Mouse (Mus musculus) forebrain, postnatal 0 days (tissue): ENCODE measurements around the gene Grm3. TPM values are rescaled to one million over a fixed set of nuclear protein-coding genes. Genes with fewer than 3 reads are reported as not detected.

ENCODE experiments used
- ATAC-seq: fragments of 200-750 bp; cut with Nextera tagmentation; 2 replicates; pipeline ENCODE4 v1.8.0; 2017; ENCODE audit warnings: mild to moderate bottlenecking, moderate library complexity
- DNase-seq: peaks from one replicate; pipeline ENCODE4 v3.0.0-alpha.2; 2015
- H3K27ac ChIP-seq: fragments of 300-500 bp; sonication (generic); 2 replicates; pipeline ENCODE4 v1.5.1; 2014; ENCODE audit warnings: low read depth, mild to moderate bottlenecking, antibody characterized with exemption, low read length, moderate library complexity, mixed read lengths
- H3K27me3 ChIP-seq: fragments of 300-500 bp; sonication (generic); 2 replicates; pipeline ENCODE4 v1.6.1; 2014; ENCODE audit warnings: mild to moderate bottlenecking, low read length, mixed read lengths; ENCODE audit not compliant: insufficient read depth
- H3K36me3 ChIP-seq: fragments of 300-500 bp; sonication (generic); 2 replicates; pipeline ENCODE4 v1.6.1; 2014; ENCODE audit warnings: mild to moderate bottlenecking, moderate library complexity; ENCODE audit not compliant: insufficient read depth
- H3K4me1 ChIP-seq: fragments of 300-500 bp; sonication (generic); 2 replicates; pipeline ENCODE4 v1.6.1; 2014; ENCODE audit warnings: antibody characterized with exemption; ENCODE audit not compliant: insufficient read depth
- H3K4me2 ChIP-seq: fragments of 300-500 bp; sonication (generic); 2 replicates; pipeline ENCODE4 v1.6.1; 2014; ENCODE audit warnings: low read depth, mild to moderate bottlenecking, moderate library complexity
- H3K4me3 ChIP-seq: fragments of 300-500 bp; sonication (generic); 2 replicates; pipeline ENCODE4 v1.5.1; 2014; ENCODE audit warnings: low read depth, low read length, mixed read lengths
- H3K9ac ChIP-seq: fragments of 300-500 bp; sonication (generic); 2 replicates; pipeline ENCODE4 v1.6.1; 2014; ENCODE audit warnings: mild to moderate bottlenecking
- H3K9me3 ChIP-seq: fragments of 300-500 bp; sonication (generic); 2 replicates; pipeline ENCODE4 v1.6.1; 2016; ENCODE audit warnings: low read length
- CTCF ChIP-seq: sonication (generic); IDR thresholded peaks from 2 replicates; pipeline ENCODE4 v1.5.1; 2016; ENCODE audit warnings: antibody characterized with exemption, control low read depth, low read depth
- WGBS: fragments of 180-500 bp; shearing (Covaris S2); extraction: QIAGEN DNeasy Blood & Tissue Kit; methylation state at CpG from one replicate; pipeline ENCODE4 v1.1.7; 2014; 5-methylcytosine and 5-hydroxymethylcytosine counted together
- polyA plus RNA-seq: library from polyadenylated mRNA; unstranded; fragments of >200 nt; fragmentation: Nextera tagmentation; extraction: Ambion mirVana; gene quantifications from 2 replicates; pipeline ENCODE4 v1.2.1, GENCODE M21; 2015
- total RNA-seq: library from RNA; depleted of rRNA; stranded (reverse); fragments of >200 nt; gene quantifications from 2 replicates; pipeline ENCODE4 v1.2.3, GENCODE M21; 2014

Grm3 gene
- total and polyA plus RNA-seq, 2 experiments from 2014 or later, result 66.5 to 105 TPM

- H3K9me3 ChIP-seq, result no peaks in the 10 kb centered on the region
- DNase-seq, result peak; percentile 58
- H3K4me3 ChIP-seq, result no peak overlapping the region
- peak; percentile 51; the same call in 1 of the 2 replicates for TF ChIP-seq CTCF
- ATAC-seq, result peak; percentile 47
- H3K4me1 ChIP-seq, result no peaks in the 10 kb centered on the region
- H3K36me3 ChIP-seq, result no peaks in the 10 kb centered on the region
- H3K27ac ChIP-seq, result no peak overlapping the region
- no peak overlapping the region for H3K9ac ChIP-seq
- H3K27me3 ChIP-seq, result no peaks in the 10 kb centered on the region
- H3K4me2 ChIP-seq, result no peak overlapping the region
- 9% methylated on average over 8 of the region's 8 CpGs for WGBS
These were observed 184.0 kb downstream of the Grm3 start for GRCm38 (mm10) chr5:9540822-9541557.

DNA sequence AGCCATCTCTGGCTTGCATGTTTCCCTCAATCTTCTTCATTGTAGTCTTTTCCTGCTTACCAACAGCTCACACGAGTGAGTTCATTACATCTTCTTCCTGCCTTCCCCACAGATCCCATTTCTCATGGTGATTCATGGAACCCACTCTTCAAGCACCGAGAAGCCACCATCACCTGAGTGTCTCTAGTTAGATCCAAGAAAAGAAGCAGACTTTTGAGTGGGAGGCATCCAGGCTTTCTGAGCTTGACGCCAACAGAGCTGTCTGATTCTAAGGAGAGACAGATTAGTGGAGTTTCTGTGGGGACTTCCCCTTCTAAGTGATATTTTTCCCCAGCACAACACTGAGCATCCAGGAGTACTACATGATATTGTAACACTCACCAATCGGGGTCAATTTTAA lies 199.5 kb downstream of the Grm3 start:
- DNase-seq (no peak), ATAC-seq (no peak)
- Histone ChIP-seq H3K4me1 (no peaks in the 10 kb centered on the region), H3K4me2 (no peak overlapping the region), H3K27me3 (no peaks in the 10 kb centered on the region), H3K27ac (no peak overlapping the region), H3K4me3 (no peak overlapping the region), H3K36me3 (no peaks in the 10 kb centered on the region), H3K9me3 (no peaks in the 10 kb centered on the region), H3K9ac (no peak overlapping the region)
- 84% methylated on average over 4 of the region's 4 CpGs for WGBS
- TF ChIP-seq CTCF, result no peak

- 96% methylated on average over 1 of the region's 1 CpGs for WGBS
- ATAC-seq (no peak), DNase-seq (no peak)
- Histone ChIP-seq H3K4me3 (no peak overlapping the region), H3K4me1 (no peaks in the 10 kb centered on the region), H3K27ac (no peak overlapping the region), H3K27me3 (no peaks in the 10 kb centered on the region), H3K9me3 (no peaks in the 10 kb centered on the region), H3K9ac (no peak overlapping the region), H3K36me3 (no peaks in the 10 kb centered on the region), H3K4me2 (no peak overlapping the region)
- no peak for TF ChIP-seq CTCF
These were observed 213.9 kb downstream of the Grm3 start for GRCm38 (mm10) chr5:9511027-9511426.

GRCm38 (mm10) chr5:9497235-9497634 lies 227.7 kb downstream of the Grm3 start:
- Histone ChIP-seq H3K27ac (no peak overlapping the region), H3K4me1 (no peaks in the 10 kb centered on the region), H3K4me3 (no peak overlapping the region), H3K4me2 (no peak overlapping the region), H3K9ac (no peak overlapping the region), H3K27me3 (no peaks in the 10 kb centered on the region), H3K36me3 (no peaks in the 10 kb centered on the region), H3K9me3 (no peaks in the 10 kb centered on the region)
- TF ChIP-seq CTCF, result no peak
- ATAC-seq (no peak), DNase-seq (no peak)
- 71% methylated on average over 4 of the region's 4 CpGs for WGBS

DNA sequence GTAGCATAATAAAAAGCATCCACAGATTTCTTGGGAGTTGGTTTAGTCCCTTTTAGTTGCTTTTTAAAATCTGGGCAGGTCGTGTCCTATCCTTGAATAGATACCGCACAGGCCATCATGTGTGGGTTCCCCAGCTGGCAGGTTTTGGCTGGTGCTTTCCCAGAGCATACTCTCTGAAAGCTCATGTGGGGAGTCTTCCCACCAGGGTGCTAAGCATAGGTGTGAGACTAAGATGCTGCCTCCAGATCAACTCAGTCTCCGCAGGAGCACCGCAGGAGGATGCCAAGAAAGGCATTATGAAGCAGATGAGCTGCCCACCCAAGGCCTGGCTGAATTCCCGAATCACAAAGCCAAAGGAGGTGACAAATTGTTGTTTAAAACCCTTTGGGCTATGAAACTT lies 229.5 kb downstream of the Grm3 start:
- Histone ChIP-seq H3K4me3 (no peak overlapping the region), H3K4me2 (no peak overlapping the region), H3K27me3 (no peaks in the 10 kb centered on the region), H3K9me3 (no peaks in the 10 kb centered on the region), H3K9ac (no peak overlapping the region), H3K36me3 (no peaks in the 10 kb centered on the region), H3K27ac (no peak overlapping the region), H3K4me1 (no peaks in the 10 kb centered on the region)
- WGBS, result 19% methylated on average over 5 of the region's 5 CpGs
- ATAC-seq (peak; percentile 36; the same call in 1 of the 2 replicates), DNase-seq (no peak)
- no peak for TF ChIP-seq CTCF

- Histone ChIP-seq H3K4me3 (no peak overlapping the region), H3K27ac (no peak overlapping the region), H3K4me1 (no peaks in the 10 kb centered on the region), H3K27me3 (no peaks in the 10 kb centered on the region), H3K9me3 (no peaks in the 10 kb centered on the region), H3K36me3 (no peaks in the 10 kb centered on the region), H3K4me2 (no peak overlapping the region), H3K9ac (no peak overlapping the region)
- ATAC-seq (no peak), DNase-seq (no peak)
- 82% methylated on average over 3 of the region's 3 CpGs for WGBS
- TF ChIP-seq CTCF, result no peak
These were observed 247.4 kb downstream of the Grm3 start for GRCm38 (mm10) chr5:9477587-9477986.

DNA sequence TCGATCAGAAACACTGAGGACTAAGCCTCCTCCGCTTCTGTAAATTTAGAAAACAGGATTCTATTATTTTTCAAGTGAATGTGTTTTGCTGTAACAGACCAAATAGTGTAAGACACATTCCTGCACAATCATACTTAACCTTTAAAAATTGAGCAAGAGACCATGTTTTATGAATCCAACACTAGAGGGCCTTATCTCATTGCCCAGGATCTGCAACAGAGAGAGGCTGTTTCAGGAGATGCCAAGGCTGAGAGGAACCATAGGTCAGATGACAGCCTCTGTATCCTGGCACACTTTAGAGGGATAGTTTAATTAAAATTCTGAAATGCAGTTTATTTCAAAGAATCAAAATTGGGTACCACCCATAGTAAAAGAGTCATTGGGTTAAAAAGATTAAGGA lies 271.7 kb downstream of the Grm3 start:
- Histone ChIP-seq H3K9ac (no peak overlapping the region), H3K36me3 (no peaks in the 10 kb centered on the region), H3K9me3 (no peaks in the 10 kb centered on the region), H3K4me1 (no peaks in the 10 kb centered on the region), H3K4me2 (no peak overlapping the region), H3K27ac (no peak overlapping the region), H3K4me3 (no peak overlapping the region), H3K27me3 (no peaks in the 10 kb centered on the region)
- WGBS, result 90% methylated on average over 2 of the region's 2 CpGs
- ATAC-seq (no peak), DNase-seq (peak; percentile 16)
- peak; percentile 54 for TF ChIP-seq CTCF
